In the genomic region with DNA sequence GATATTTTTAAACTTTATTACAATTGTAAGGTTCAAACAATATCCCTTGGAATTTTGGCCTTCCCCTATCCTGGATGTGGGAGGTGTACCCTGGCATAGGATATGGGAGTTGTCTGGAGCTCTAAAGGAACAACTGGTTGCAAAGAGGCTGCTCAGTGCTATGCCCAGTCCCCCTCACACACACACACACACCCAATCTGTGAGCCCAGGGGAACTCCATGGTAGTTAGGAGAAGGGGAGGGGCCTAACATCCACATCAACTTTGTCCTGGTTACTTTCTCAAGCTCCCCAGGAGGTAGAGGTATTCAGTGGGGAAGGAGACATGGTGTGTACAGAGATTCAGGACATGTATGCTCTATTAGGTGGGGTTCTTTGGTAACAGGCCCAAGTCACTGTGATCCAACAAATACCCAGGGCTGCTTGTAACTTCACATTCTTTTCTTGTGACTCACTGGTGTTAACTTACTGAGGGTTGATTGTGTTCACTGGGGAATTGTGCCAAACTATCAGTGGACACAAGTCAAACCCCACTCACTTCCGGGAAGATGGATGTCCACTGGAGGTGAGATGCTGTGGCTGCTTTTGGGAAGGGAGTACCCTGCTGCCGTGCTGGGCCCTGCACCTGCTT, we compare ENCODE assay signal across 16 mouse cellular contexts. TPM values are rescaled to one million over a fixed set of nuclear protein-coding genes. Genes with fewer than 3 reads are reported as not detected.
DNase-seq lines count a peak whose midpoint lies in the region; ATAC-seq and TF ChIP-seq lines count a peak whose summit lies in the region.
"Had no signal": no experiment of that assay in that cellular context is flagged by ENCODE, and none has a peak within 500 bp of the region (broad histone marks: within the 10 kb centered on the region; RNA-seq: fewer than 3 reads in every experiment).

No protein-coding gene starts in this region.

- WGBS in heart, embryonic 12.5 days, result 38% methylated on average over 2 of the region's 2 CpGs
- 98% methylated on average over 2 of the region's 2 CpGs for WGBS in midbrain, embryonic 11.5 days
- WGBS in midbrain, postnatal 0 days, result 69% methylated on average over 2 of the region's 2 CpGs
- WGBS in liver, embryonic 14.5 days (ENCODE audit: insufficient replicate concordance), result 76% methylated on average over 2 of the region's 2 CpGs

- 0 out of 2 replicates have a peak, but pooled peaks cover 4% of the 10 kb centered on the region for H3K27me3 ChIP-seq in heart, embryonic 12.5 days (replicated peaks)
- H3K27me3 ChIP-seq in midbrain, embryonic 11.5 days (ENCODE audit: control insufficient read depth, insufficient read depth, low read length), result no peaks in the 10 kb centered on the region
- no peaks in the 10 kb centered on the region for H3K27me3 ChIP-seq in midbrain, postnatal 0 days (ENCODE audit: insufficient read depth, low read length)
- no peaks in the 10 kb centered on the region for H3K27me3 ChIP-seq in liver, embryonic 14.5 days (ENCODE audit: control insufficient read depth, insufficient read depth, low read length)
- H3K27me3 ChIP-seq: forebrain, embryonic 13.5 days; neural tube, embryonic 15.5 days had no signal

- no peak overlapping the region for H3K9ac ChIP-seq in heart, embryonic 12.5 days
- no peak overlapping the region for H3K9ac ChIP-seq in midbrain, embryonic 11.5 days (ENCODE audit: low read length)
- no peak overlapping the region for H3K9ac ChIP-seq in midbrain, postnatal 0 days (replicated peaks; ENCODE audit: low read length, poor library complexity, severe bottlenecking)
- peak overlapping the region; percentile 38; the same call in 1 of the 2 replicates for H3K9ac ChIP-seq in liver, embryonic 14.5 days (replicated peaks)
- H3K9ac ChIP-seq: forebrain, embryonic 13.5 days; neural tube, embryonic 15.5 days had no signal

- intact Hi-C loops in heart, postnatal 25 days (cut with DNase I), result no loop called here

- no peak for TF ChIP-seq EP300 in liver, embryonic 14.5 days (IDR thresholded peaks at IDR 0.05; ENCODE audit: low read depth)

- DNase-seq in heart, postnatal 25 days (ENCODE audit: low spot score), result no peak
- DNase-seq in midbrain, embryonic 11.5 days (ENCODE audit: low spot score, missing footprints), result peak; percentile 54
- no peak for DNase-seq in midbrain, postnatal 0 days (ENCODE audit: low spot score)
- peak in 2 of 3 experiments; percentile 30 to 59 for DNase-seq in liver, embryonic 14.5 days (ENCODE audit: low read depth in 3 of 3, low spot score in 3 of 3)
- DNase-seq in retina, embryonic 14.5 days (ENCODE audit: low spot score), result no peak
- DNase-seq in kidney, postnatal 14 days, result no peak
- DNase-seq in layer of hippocampus, postnatal 10 days (ENCODE audit: low spot score in 2 of 2), result no peak
- DNase-seq: cerebellum, adult 8-10 months; gastrocnemius, postnatal 10 days; heart, postnatal 14 days; kidney, postnatal 36 days had no signal

- H3K4me3 ChIP-seq in heart, embryonic 12.5 days, result no peak overlapping the region
- H3K4me3 ChIP-seq in midbrain, embryonic 11.5 days (ENCODE audit: low read depth, low read length), result no peak overlapping the region
- H3K4me3 ChIP-seq in midbrain, postnatal 0 days (ENCODE audit: low read depth, low read length), result no peak overlapping the region
- no peak overlapping the region for H3K4me3 ChIP-seq in liver, embryonic 14.5 days (ENCODE audit: insufficient read depth in 1 of 2, low read depth in 2 of 2, low read length in 2 of 2)
- H3K4me3 ChIP-seq: forebrain, embryonic 13.5 days; neural tube, embryonic 15.5 days had no signal

- ATAC-seq in heart, embryonic 12.5 days (ENCODE audit: insufficient number of reproducible peaks, low FRiP score), result peak; percentile 45
- no peak for ATAC-seq in midbrain, embryonic 11.5 days (ENCODE audit: low FRiP score)
- no peak for ATAC-seq in midbrain, postnatal 0 days (ENCODE audit: low FRiP score)
- peak; percentile 74 for ATAC-seq in liver, embryonic 14.5 days (ENCODE audit: insufficient read depth)
- ATAC-seq: forebrain, embryonic 13.5 days; inflammation-experienced regulatory T-cells, adult 6 months had no signal

- H3K27ac ChIP-seq in heart, embryonic 12.5 days (ENCODE audit: poor library complexity, severe bottlenecking), result peak overlapping the region; percentile 46; the same call in 1 of the 2 replicates
- no peak overlapping the region for H3K27ac ChIP-seq in midbrain, embryonic 11.5 days (ENCODE audit: low read depth, low read length)
- H3K27ac ChIP-seq in midbrain, postnatal 0 days (ENCODE audit: low read depth, low read length), result no peak overlapping the region
- peak overlapping the region; percentile 89 for H3K27ac ChIP-seq in liver, embryonic 14.5 days
- H3K27ac ChIP-seq: forebrain, embryonic 13.5 days; neural tube, embryonic 15.5 days had no signal

- H3K9me3 ChIP-seq in heart, embryonic 12.5 days (replicated peaks), result no peaks in the 10 kb centered on the region
- no peaks in the 10 kb centered on the region for H3K9me3 ChIP-seq in midbrain, embryonic 11.5 days (ENCODE audit: control insufficient read depth, low read length)
- no peaks in the 10 kb centered on the region for H3K9me3 ChIP-seq in midbrain, postnatal 0 days (ENCODE audit: low read length)
- no peaks in the 10 kb centered on the region for H3K9me3 ChIP-seq in liver, embryonic 14.5 days (ENCODE audit: control insufficient read depth, low read length)
- H3K9me3 ChIP-seq: forebrain, embryonic 13.5 days; neural tube, embryonic 15.5 days had no signal

- H3K4me1 ChIP-seq in heart, embryonic 12.5 days (replicated peaks), result peaks cover 41% of the 10 kb centered on the region
- no peaks in the 10 kb centered on the region for H3K4me1 ChIP-seq in midbrain, embryonic 11.5 days (ENCODE audit: control insufficient read depth, insufficient read depth, low read length)
- no peaks in the 10 kb centered on the region for H3K4me1 ChIP-seq in midbrain, postnatal 0 days (ENCODE audit: insufficient read depth, low read length)
- peaks cover 26 to 52% of the 10 kb centered on the region in 2 experiments for H3K4me1 ChIP-seq in liver, embryonic 14.5 days (replicated peaks; ENCODE audit: control insufficient read depth in 2 of 2, insufficient read depth in 2 of 2, low read length in 1 of 2)
- H3K4me1 ChIP-seq: forebrain, embryonic 13.5 days had no signal

- no peaks in the 10 kb centered on the region for H3K36me3 ChIP-seq in heart, embryonic 12.5 days
- H3K36me3 ChIP-seq in midbrain, embryonic 11.5 days (ENCODE audit: control insufficient read depth, insufficient read depth, low read length), result no peaks in the 10 kb centered on the region
- H3K36me3 ChIP-seq in midbrain, postnatal 0 days (ENCODE audit: insufficient read depth, low read length), result no peaks in the 10 kb centered on the region
- no peaks in the 10 kb centered on the region for H3K36me3 ChIP-seq in liver, embryonic 14.5 days (replicated peaks; ENCODE audit: control insufficient read depth, insufficient read depth, low read depth)
- H3K36me3 ChIP-seq: neural tube, embryonic 15.5 days had no signal

- no peak overlapping the region for H3K4me2 ChIP-seq in heart, embryonic 12.5 days
- no peak overlapping the region for H3K4me2 ChIP-seq in midbrain, embryonic 11.5 days
- H3K4me2 ChIP-seq in midbrain, postnatal 0 days (ENCODE audit: low read depth, low read length, poor library complexity, severe bottlenecking), result no peak overlapping the region
- peak overlapping the region; percentile 59 for H3K4me2 ChIP-seq in liver, embryonic 14.5 days (ENCODE audit: low read depth)
- H3K4me2 ChIP-seq: forebrain, embryonic 13.5 days; neural tube, embryonic 15.5 days had no signal

- TF ChIP-seq CTCF in midbrain, postnatal 0 days (IDR thresholded peaks at IDR 0.05), result no peak
- no peak for TF ChIP-seq CTCF in liver, embryonic 14.5 days (IDR thresholded peaks at IDR 0.05; ENCODE audit: low read depth)

RNA-seq across cellular contexts. Expression of a gene that starts 9.5 kb away (rescaled TPM):
- 22.9 and 23.2 TPM in 2 replicates for polyA plus RNA-seq in heart, embryonic 12.5 days (2016; fragmentation: Nextera tagmentation; extraction: Ambion mirVana)
- total RNA-seq in heart, postnatal 25 days (2021), result 10 to 100 TPM; 12.2 to 12.3 TPM
- 15.8 and 16.6 TPM in 2 replicates for polyA plus RNA-seq in midbrain, embryonic 11.5 days (2014; fragmentation: Nextera tagmentation; extraction: Ambion mirVana)
- 12.0 and 15.5 TPM in 2 replicates for total RNA-seq in midbrain, postnatal 0 days (2014; rRNA removed)
- 19.4 and 19.8 TPM in 2 replicates for polyA plus RNA-seq in midbrain, postnatal 0 days (2015; fragmentation: Nextera tagmentation; extraction: Ambion mirVana)
- 7.5 and 13.8 TPM in 2 replicates for polyA plus RNA-seq in liver, embryonic 14.5 days (2012; rRNA removed)
- 24.0 and 26.5 TPM in 2 replicates for polyA plus RNA-seq in liver, embryonic 14.5 days (2014; fragmentation: Nextera tagmentation; extraction: Ambion mirVana)
- 10 to 100 TPM; 14.7 to 17.8 TPM for total RNA-seq in layer of hippocampus, postnatal 10 days (2021)

RNA-seq across cellular contexts. Expression of a gene that starts 30.6 kb away (rescaled TPM):
- 6.3 and 7.0 TPM in 2 replicates for polyA plus RNA-seq in heart, embryonic 12.5 days (2016; fragmentation: Nextera tagmentation; extraction: Ambion mirVana)
- total RNA-seq in heart, postnatal 25 days (2021), result 1 to 10 TPM; 2.1 to 2.7 TPM
- polyA plus RNA-seq in midbrain, embryonic 11.5 days (2014; fragmentation: Nextera tagmentation; extraction: Ambion mirVana), result 7.3 and 7.7 TPM in 2 replicates
- total RNA-seq in midbrain, postnatal 0 days (2014; rRNA removed), result 30.7 and 32.1 TPM in 2 replicates
- 6.1 and 7.0 TPM in 2 replicates for polyA plus RNA-seq in midbrain, postnatal 0 days (2015; fragmentation: Nextera tagmentation; extraction: Ambion mirVana)
- polyA plus RNA-seq in liver, embryonic 14.5 days (2012; rRNA removed), result 1.9 and 2.1 TPM in 2 replicates
- 1.7 and 1.9 TPM in 2 replicates for polyA plus RNA-seq in liver, embryonic 14.5 days (2014; fragmentation: Nextera tagmentation; extraction: Ambion mirVana)
- total RNA-seq in layer of hippocampus, postnatal 10 days (2021), result 1 to 10 TPM; 6.3 to 7.1 TPM
- total RNA-seq: monocyte, adult 5-6 weeks had no signal
- polyA plus RNA-seq: inflammation-experienced regulatory T-cells, adult 6 months had no signal

Comparison
In these comparisons a context has a peak if more than half of its experiments do, and no peak if none do; other contexts are left out.
1. DNase-seq: peak in midbrain, embryonic 11.5 days (single experiment) and liver, embryonic 14.5 days (2 of 3); none in heart, postnatal 25 days (single experiment), midbrain, postnatal 0 days (single experiment), retina, embryonic 14.5 days (single experiment), kidney, postnatal 14 days (single experiment) and layer of hippocampus, postnatal 10 days (0 of 2).
2. ATAC-seq: peak in heart, embryonic 12.5 days (single experiment) and liver, embryonic 14.5 days (single experiment); none in midbrain, embryonic 11.5 days (single experiment) and midbrain, postnatal 0 days (single experiment).
3. H3K27ac ChIP-seq: peak in heart, embryonic 12.5 days (single experiment) and liver, embryonic 14.5 days (single experiment); none in midbrain, embryonic 11.5 days (single experiment) and midbrain, postnatal 0 days (single experiment).